Mouse (Mus musculus): Measurements from ENCODE around the gene Prelp.

Prelp gene

GRCm38 (mm10) chr1:133899043-133899542 is 22.1 kb downstream of the Prelp start:
- DNase-seq (ENCODE audit: low spot score in 2 of 2), result no peak

GRCm38 (mm10) chr1:133897293-133897692 is 23.9 kb downstream of the Prelp start:
- DNase-seq (ENCODE audit: low spot score in 2 of 2), result no peak

- DNase-seq (ENCODE audit: low spot score in 2 of 2), result no peak
These were observed 29.7 kb downstream of the Prelp start for GRCm38 (mm10) chr1:133891489-133891888.

GRCm38 (mm10) chr1:133889949-133890598 is 31.1 kb downstream of the Prelp start:
- no peak for DNase-seq (ENCODE audit: low spot score in 2 of 2)

GRCm38 (mm10) chr1:133887538-133888250 is 33.5 kb downstream of the Prelp start:
- no peak for DNase-seq (ENCODE audit: low spot score in 2 of 2)

GRCm38 (mm10) chr1:133887044-133887443 is 34.2 kb downstream of the Prelp start:
- peak in 1 of 2 experiments; percentile 60 for DNase-seq (ENCODE audit: low spot score in 2 of 2)

GRCm38 (mm10) chr1:133886431-133886830 is 34.8 kb downstream of the Prelp start:
- DNase-seq (ENCODE audit: low spot score in 2 of 2), result no peak

GRCm38 (mm10) chr1:133885811-133886210 is 35.4 kb downstream of the Prelp start:
- no peak for DNase-seq (ENCODE audit: low spot score in 2 of 2)

GRCm38 (mm10) chr1:133884746-133885145 is 36.5 kb downstream of the Prelp start:
- DNase-seq (ENCODE audit: low spot score in 2 of 2), result no peak

- no peak for DNase-seq (ENCODE audit: low spot score in 2 of 2)
These were observed 37.1 kb downstream of the Prelp start for GRCm38 (mm10) chr1:133884090-133884489.

- no peak for DNase-seq (ENCODE audit: low spot score in 2 of 2)
These were observed 38.7 kb downstream of the Prelp start for GRCm38 (mm10) chr1:133882283-133883217.

- DNase-seq (ENCODE audit: low spot score in 2 of 2), result no peak
These were observed 39.4 kb downstream of the Prelp start for GRCm38 (mm10) chr1:133881813-133882212.

GRCm38 (mm10) chr1:133878825-133879423 is 42.3 kb downstream of the Prelp start:
- no peak for DNase-seq (ENCODE audit: low spot score in 2 of 2)

- DNase-seq (ENCODE audit: low spot score in 2 of 2), result no peak
These were observed 44.3 kb downstream of the Prelp start for GRCm38 (mm10) chr1:133876936-133877335.

- DNase-seq (ENCODE audit: low spot score in 2 of 2), result no peak
These were observed 48.0 kb downstream of the Prelp start for GRCm38 (mm10) chr1:133873086-133873813.

GRCm38 (mm10) chr1:133871241-133871640 is 50.0 kb downstream of the Prelp start:
- DNase-seq (ENCODE audit: low spot score in 2 of 2), result no peak

GRCm38 (mm10) chr1:133869221-133869620 is 52.0 kb downstream of the Prelp start:
- no peak for DNase-seq (ENCODE audit: low spot score in 2 of 2)

- no peak for DNase-seq (ENCODE audit: low spot score in 2 of 2)
These were observed 57.8 kb downstream of the Prelp start for GRCm38 (mm10) chr1:133863257-133863997.

- no peak for DNase-seq (ENCODE audit: low spot score in 2 of 2)
These were observed 60.2 kb downstream of the Prelp start for GRCm38 (mm10) chr1:133861028-133861427.

Data from frontal cortex, postnatal 25 days (tissue).